Mouse (Mus musculus) lung, adult 2 months (tissue): Measurements from ENCODE around the gene Mecom.

ENCODE experiments used
- CTCF ChIP-seq: fragments of 200-500 bp; IDR thresholded peaks from 2 replicates; pipeline ENCODE4 v1.5.1; 2011; ENCODE audit warnings: mild to moderate bottlenecking, low read length, control low read depth; ENCODE audit not compliant: insufficient read depth
- POLR2A ChIP-seq: fragments of 200-500 bp; IDR thresholded peaks from 2 replicates; pipeline ENCODE4 v1.6.1; 2011; ENCODE audit warnings: low read depth, mild to moderate bottlenecking, control low read depth, low read length, borderline replicate concordance; ENCODE audit errors: extremely low read depth

- TF ChIP-seq POLR2A, result no peak
- no peak for TF ChIP-seq CTCF
Observed at GRCm38 (mm10) chr3:29959051-29959450, 588.8 kb downstream of the Mecom start.
